Mouse (Mus musculus): Measurements from ENCODE around the gene Tead1.

DNA sequence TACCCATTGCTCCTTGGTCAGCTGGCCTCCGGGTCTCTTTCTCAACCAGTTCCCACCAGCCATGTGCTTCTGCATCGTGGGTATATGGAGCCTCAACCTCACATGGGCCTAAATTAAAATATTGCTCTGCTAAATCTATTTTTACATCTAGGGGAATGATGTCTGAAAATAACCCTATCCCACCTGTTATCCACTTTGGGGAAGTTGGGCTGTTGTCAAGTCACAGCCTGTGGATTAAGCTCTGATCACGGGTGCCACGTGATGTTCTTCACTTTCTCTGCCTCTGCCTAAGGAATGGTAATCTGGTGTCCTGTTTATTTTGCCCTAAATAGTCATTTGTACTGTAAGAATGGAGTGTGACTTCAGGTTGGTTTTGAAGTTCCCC is 17.7 kb downstream of the Tead1 start:
- TF ChIP-seq CTCF (IDR thresholded peaks at IDR 0.05; ENCODE audit: extremely low read depth, insufficient read depth, insufficient read length, insufficient replicate concordance) (no peak), POLR2A (IDR thresholded peaks at IDR 0.05; ENCODE audit: low read depth, low read length) (no peak)
